Mouse (Mus musculus): ENCODE measurements at regions not wholly inside any gene's neighbourhood (a gene's known extent, or its start where the extent isn't known, plus 50 kb on each side); places are given as distances from the start of the nearest gene placed in this dataset.

GRCm38 (mm10) chr2:137821344-137821916 is 434.9 kb upstream of the Btbd3 start:
- peak; percentile 30 to 36 for DNase-seq

- no peak for DNase-seq
These were observed 441.4 kb upstream of the Btbd3 start for GRCm38 (mm10) chr2:137814945-137815344.

GRCm38 (mm10) chr2:137808401-137809230 is 447.7 kb upstream of the Btbd3 start:
- no peak for DNase-seq

- no peak for DNase-seq
These were observed 448.6 kb upstream of the Btbd3 start for GRCm38 (mm10) chr2:137807594-137808295.

DNA sequence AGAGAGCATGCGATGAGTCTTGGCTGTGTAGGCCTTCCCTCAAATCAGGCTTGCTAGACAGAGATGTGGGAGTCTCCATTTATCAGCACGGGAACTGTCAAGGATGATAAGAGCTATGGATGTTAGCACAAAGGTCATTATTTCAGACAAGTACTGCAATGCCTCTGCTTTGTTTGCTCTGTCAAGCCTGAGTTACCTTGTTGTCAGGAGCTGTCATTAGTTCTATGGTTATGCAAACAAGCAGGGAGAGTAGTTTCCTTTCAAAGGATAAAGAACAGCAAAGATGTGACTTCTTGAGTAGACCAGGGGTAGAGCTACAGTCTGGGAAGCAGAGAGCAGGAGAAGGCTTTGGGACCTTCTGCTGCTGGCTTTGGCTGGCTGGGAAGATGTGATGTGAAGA is 461.5 kb upstream of the Btbd3 start:
- DNase-seq: no peak

DNA sequence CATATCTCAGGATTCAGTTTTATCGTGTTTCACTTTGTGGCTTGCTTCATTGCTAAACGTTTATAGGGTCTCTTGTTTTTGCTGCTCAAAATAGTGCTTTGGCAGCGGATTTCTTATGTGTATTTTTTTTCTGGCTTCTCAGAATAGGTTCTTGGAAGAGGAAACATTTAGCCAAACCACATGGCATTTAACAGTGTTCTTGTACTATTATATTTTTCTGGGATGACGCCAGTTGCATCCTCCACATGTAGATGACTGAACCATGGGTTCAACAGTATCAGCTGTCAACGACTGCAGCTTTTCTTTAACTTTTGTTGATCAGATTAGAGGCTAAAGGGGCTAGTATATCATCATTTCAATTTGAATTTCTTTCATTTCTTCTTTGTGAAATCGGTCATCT is 472.3 kb upstream of the Btbd3 start:
- DNase-seq: no peak

DNA sequence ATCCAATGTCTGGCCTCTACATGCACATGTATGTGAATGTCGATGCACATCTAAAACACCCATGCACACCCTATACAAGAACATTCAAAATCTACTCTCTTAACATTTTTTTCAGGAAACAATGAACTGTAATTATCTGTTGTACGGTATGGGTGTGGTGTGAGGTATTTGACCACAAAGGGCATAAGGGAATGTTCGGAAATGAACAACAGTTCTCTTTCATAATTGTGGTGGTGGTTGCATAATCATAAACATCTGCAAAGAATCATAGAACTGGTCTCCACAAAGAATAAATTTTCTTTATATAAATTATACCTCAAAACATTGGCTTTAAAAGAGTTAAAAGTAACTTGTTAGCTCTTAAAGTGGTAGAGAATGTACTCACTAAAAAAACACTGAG is 478.9 kb upstream of the Btbd3 start:
- DNase-seq: no peak

DNA sequence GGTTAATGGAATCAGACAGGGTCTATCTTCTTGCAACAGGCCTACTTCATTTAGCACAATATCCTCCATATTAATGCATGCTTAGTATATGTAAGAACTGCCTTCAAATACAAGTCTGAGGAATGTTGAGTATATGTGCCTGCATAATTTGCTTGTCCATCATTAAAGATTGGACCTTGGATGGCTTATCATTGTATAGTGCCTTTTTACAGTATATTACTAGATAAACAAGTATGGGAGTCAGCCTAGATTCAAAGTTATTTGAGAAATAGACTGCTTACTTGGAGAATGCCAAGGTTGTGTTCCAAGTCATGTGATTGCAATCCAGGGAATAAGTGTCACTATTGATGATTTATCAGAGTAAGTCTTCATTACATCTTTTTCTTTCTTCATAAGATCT is 491.6 kb upstream of the Btbd3 start:
- no peak for DNase-seq

GRCm38 (mm10) chr2:137759455-137759854 is 496.9 kb upstream of the Btbd3 start:
- no peak for DNase-seq

DNA sequence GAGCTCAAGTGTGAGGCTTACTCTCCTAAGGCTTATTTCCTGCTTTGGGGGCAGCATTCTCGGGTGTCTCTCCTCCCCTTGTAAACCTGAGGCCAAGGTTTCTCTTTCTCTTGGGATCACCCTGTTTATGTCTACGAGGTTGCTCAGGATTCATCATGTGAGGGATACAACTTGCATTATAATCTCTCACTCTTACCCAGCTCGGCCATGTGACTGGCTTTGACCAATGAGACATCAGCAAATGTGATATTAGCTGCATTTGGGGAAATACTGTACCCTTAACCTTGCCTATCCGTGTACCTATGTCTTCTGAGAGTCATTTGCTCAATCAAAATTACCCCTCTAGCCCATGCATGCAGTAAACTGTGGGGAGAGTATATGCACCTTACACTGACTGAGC is 498.0 kb upstream of the Btbd3 start:
- no peak for DNase-seq

GRCm38 (mm10) chr2:137757231-137758212 is 498.8 kb upstream of the Btbd3 start:
- DNase-seq: no peak

DNA sequence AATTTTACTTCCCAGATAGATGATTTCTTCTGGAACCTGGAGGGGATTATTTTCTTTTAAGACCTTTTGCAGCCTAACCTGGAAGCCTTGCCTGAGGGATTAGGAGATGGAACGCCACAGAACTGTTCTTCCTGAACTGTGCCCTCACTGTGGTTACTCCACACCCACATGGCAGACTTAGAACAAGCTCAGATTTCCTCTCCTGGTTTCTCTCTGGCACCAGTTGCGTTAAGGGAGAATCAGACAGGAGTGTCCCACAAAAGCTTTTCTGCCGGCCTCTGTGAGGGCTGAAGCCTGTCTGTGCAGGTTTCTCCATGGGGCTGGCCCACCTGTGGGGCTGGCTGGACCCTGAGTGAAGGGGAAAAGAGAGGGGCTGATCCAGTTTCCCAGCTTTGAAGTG is 500.1 kb upstream of the Btbd3 start:
- no peak for DNase-seq

DNA sequence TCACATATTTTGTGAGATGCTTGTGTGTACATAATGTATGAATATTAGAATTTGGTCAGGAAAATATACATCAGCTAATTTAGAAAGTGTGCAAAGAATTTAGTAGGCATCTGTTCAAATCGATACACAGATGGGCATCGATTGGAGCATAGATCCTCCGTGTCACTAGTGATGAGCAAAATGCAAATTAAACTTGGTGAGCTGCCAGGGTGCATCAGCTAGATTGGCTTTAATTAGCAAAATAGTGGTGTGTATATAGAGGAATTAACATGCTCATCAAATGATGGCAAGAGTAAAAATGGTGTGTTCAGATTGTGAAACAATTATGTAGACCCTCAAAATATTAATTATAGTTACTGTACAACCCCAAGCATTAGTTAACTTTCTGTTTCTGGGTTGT is 501.9 kb upstream of the Btbd3 start:
- DNase-seq: no peak

DNA sequence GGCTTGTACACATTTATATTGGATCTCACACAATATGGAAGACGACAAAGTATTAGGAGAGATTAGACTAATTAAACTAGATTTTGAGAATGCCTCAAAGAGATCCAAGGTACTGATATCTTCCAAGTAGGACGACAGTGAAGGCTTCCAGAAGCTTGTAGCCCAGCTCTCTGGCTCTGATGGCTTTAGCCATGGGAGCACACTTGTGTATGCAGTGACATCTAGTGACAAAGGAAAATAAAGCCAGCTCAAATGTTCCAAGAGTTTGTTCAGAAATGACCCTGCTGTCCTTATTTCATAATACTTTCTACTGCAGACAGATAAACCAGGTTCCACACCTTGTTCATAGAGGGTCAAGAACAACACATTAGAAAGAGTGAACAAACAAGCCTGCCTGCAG is 524.0 kb upstream of the Btbd3 start:
- DNase-seq: no peak

DNA sequence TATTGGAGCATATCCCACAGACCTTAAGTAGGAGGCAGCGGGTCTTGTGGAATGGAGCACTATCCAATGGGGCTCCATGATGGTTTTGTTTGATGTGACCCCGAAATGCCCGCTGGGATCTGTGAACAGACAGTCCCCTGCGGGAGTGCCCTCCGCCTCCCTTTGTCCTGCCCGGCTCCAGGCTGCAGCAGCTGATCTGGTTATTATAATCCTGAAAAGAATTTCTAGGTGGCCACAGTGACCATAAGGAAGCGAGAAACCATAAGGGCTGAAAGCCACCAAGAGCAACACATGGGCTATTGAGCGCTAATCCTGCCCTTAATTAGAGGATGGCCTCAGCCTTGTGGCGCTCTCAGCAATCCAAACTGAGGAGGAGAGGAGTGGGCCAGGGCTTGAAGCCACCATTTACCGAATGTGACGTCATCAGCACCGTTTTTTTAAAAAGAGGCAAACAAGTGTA is 525.9 kb upstream of the Btbd3 start:
- DNase-seq: no peak

- DNase-seq: peak; percentile 41 to 48
These were observed 526.5 kb upstream of the Btbd3 start for GRCm38 (mm10) chr2:137729871-137730270.

- no peak for DNase-seq
These were observed 527.2 kb upstream of the Btbd3 start for GRCm38 (mm10) chr2:137729207-137729606.

DNA sequence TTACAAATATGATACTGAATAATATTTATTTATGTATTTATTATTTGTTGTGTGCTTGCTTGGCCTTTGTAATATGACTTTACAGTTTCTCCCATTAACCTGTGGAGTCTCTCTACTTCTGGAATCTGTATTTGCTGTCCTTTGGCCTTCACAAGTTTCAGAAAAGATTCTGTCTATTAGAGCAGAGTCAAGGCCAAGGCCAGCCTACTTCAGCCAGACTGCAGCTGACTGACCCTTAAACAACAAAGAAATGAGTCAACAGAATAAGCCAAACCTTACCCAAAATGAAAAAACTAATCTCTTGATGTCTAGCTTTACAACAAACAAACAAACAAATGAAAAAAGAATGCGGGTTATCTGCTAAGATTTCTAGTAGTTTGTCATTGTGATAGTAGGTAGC is 532.7 kb upstream of the Btbd3 start:
- no peak for DNase-seq

- DNase-seq: no peak
These were observed 534.5 kb upstream of the Btbd3 start for GRCm38 (mm10) chr2:137721767-137722424.

GRCm38 (mm10) chr2:137715891-137716290 is 540.5 kb upstream of the Btbd3 start:
- no peak for DNase-seq

GRCm38 (mm10) chr2:137706528-137706988 is 549.8 kb upstream of the Btbd3 start:
- no peak for DNase-seq
